Mouse (Mus musculus) 3T3-L1 (cell line): ENCODE data around the gene Gm13288.
"Not testable (repeated sequence)": the region's sequence is repeated elsewhere in the genome, so short reads cannot be mapped to it uniquely, and the experiment has no call there.

Experiments
- DNase-seq: peaks from one replicate; pipeline ENCODE4 v3.0.0-alpha.2; 2015; ENCODE audit warnings: low read depth, low spot score

Gm13288 gene

GRCm38 (mm10) chr4:88805231-88805630 lies at the start of gene Gm13288:
Gene Gm13288 (plus strand): TSS chr4:88805531.
- not testable (repeated sequence) for DNase-seq

GRCm38 (mm10) chr4:88756581-88757513 lies 48.5 kb upstream of the Gm13288 start:
- peak; percentile 17 for DNase-seq

- DNase-seq, result not testable (repeated sequence)
These were observed 47.7 kb upstream of the Gm13288 start for GRCm38 (mm10) chr4:88757628-88758031.

- DNase-seq, result not testable (repeated sequence)
These were observed 46.6 kb upstream of the Gm13288 start for GRCm38 (mm10) chr4:88758751-88759150.

- peak; percentile 1 for DNase-seq
These were observed 45.6 kb upstream of the Gm13288 start, which contains the start of gene Gm13283 for GRCm38 (mm10) chr4:88759610-88760268. Gene Gm13283 (plus strand): TSS chr4:88760119.

GRCm38 (mm10) chr4:88760431-88760830 lies 44.9 kb upstream of the Gm13288 start:
- not testable (repeated sequence) for DNase-seq

GRCm38 (mm10) chr4:88761776-88762175 lies 43.6 kb upstream of the Gm13288 start:
- DNase-seq, result not testable (repeated sequence)

- not testable (repeated sequence) for DNase-seq
These were observed 43.0 kb upstream of the Gm13288 start for GRCm38 (mm10) chr4:88762341-88762740.

GRCm38 (mm10) chr4:88763384-88764018 lies 41.8 kb upstream of the Gm13288 start:
- peak; percentile 28 for DNase-seq

GRCm38 (mm10) chr4:88773534-88773933 lies 31.8 kb upstream of the Gm13288 start, which contains the start of gene Gm13290:
Gene Gm13290 (plus strand): TSS chr4:88773834.
- DNase-seq, result not testable (repeated sequence)

GRCm38 (mm10) chr4:88776622-88777021 lies 28.7 kb upstream of the Gm13288 start, which contains the start of gene Gm13289:
Gene Gm13289 (plus strand): TSS chr4:88776922.
- DNase-seq, result not testable (repeated sequence)

GRCm38 (mm10) chr4:88779550-88779949 lies 25.8 kb upstream of the Gm13288 start, which contains the start of gene Gm13272:
Gene Gm13272 (plus strand): TSS chr4:88779850.
- DNase-seq, result not testable (repeated sequence)

GRCm38 (mm10) chr4:88780320-88780719 lies 25.0 kb upstream of the Gm13288 start:
- not testable (repeated sequence) for DNase-seq

GRCm38 (mm10) chr4:88781831-88782230 lies 23.5 kb upstream of the Gm13288 start, which contains the start of gene Ifnz:
Gene Ifnz (plus strand): TSS chr4:88782131.
- not testable (repeated sequence) for DNase-seq

- DNase-seq, result not testable (repeated sequence)
These were observed 23.0 kb upstream of the Gm13288 start for GRCm38 (mm10) chr4:88782335-88782734.

GRCm38 (mm10) chr4:88785409-88785808 lies 19.9 kb upstream of the Gm13288 start, which contains the start of gene Gm13276:
Gene Gm13276 (plus strand): TSS chr4:88785709.
- DNase-seq, result not testable (repeated sequence)

- DNase-seq, result not testable (repeated sequence)
These were observed 16.9 kb upstream of the Gm13288 start, which contains the start of gene Gm13277 for GRCm38 (mm10) chr4:88788402-88788801. Gene Gm13277 (plus strand): TSS chr4:88788632.

- not testable (repeated sequence) for DNase-seq
These were observed 14.1 kb upstream of the Gm13288 start, which contains the start of gene Gm13278 for GRCm38 (mm10) chr4:88791250-88791649. Gene Gm13278 (plus strand): TSS chr4:88791550.

- not testable (repeated sequence) for DNase-seq
These were observed 11.2 kb upstream of the Gm13288 start, which contains the start of gene Gm13275 for GRCm38 (mm10) chr4:88793936-88794675. Gene Gm13275 (plus strand): TSS chr4:88794487.

- DNase-seq, result not testable (repeated sequence)
These were observed 8.2 kb upstream of the Gm13288 start, which contains the start of gene Gm13279 for GRCm38 (mm10) chr4:88797097-88797496. Gene Gm13279 (plus strand): TSS chr4:88797397.
